Mouse (Mus musculus) intestine, embryonic 16.5 days (tissue): ENCODE data around the gene Rdh12. TPM values are rescaled to one million over a fixed set of nuclear protein-coding genes. Genes with fewer than 3 reads are reported as not detected.
"Not testable (repeated sequence)": the region's sequence is repeated elsewhere in the genome, so short reads cannot be mapped to it uniquely, and the experiment has no call there.

ENCODE experiments used
- ATAC-seq: fragments of 200-750 bp; cut with Nextera tagmentation; 2 replicates; pipeline ENCODE4 v1.8.0; 2017; ENCODE audit warnings: moderate TSS enrichment, moderate library complexity
- H3K27ac ChIP-seq: fragments of 300-500 bp; sonication (generic); 2 replicates; pipeline ENCODE4 v1.5.1; 2014; ENCODE audit warnings: mild to moderate bottlenecking, low read length
- H3K27me3 ChIP-seq: fragments of 300-500 bp; sonication (generic); replicated peaks from 2 replicates; pipeline ENCODE4 v1.6.1; 2014; ENCODE audit warnings: low read length, control low read depth, mixed read lengths; ENCODE audit not compliant: control insufficient read depth, insufficient read depth
- H3K36me3 ChIP-seq: fragments of 300-500 bp; sonication (generic); 2 replicates; pipeline ENCODE4 v1.6.1; 2014; ENCODE audit warnings: low read length, control low read depth; ENCODE audit not compliant: control insufficient read depth, insufficient read depth
- H3K4me1 ChIP-seq: fragments of 300-500 bp; sonication (generic); 2 replicates; pipeline ENCODE4 v1.6.1; 2014; ENCODE audit warnings: low read length, control low read depth, mixed read lengths; ENCODE audit not compliant: control insufficient read depth, insufficient read depth
- H3K4me2 ChIP-seq: fragments of 300-500 bp; sonication (generic); 2 replicates; pipeline ENCODE4 v1.6.1; 2014; ENCODE audit warnings: low read depth, low read length, control low read depth
- H3K4me3 ChIP-seq: fragments of 300-500 bp; sonication (generic); 2 replicates; pipeline ENCODE4 v1.5.1; 2014; ENCODE audit warnings: mild to moderate bottlenecking, low read length
- H3K9ac ChIP-seq: fragments of 300-500 bp; sonication (generic); 2 replicates; pipeline ENCODE4 v1.6.1; 2014; ENCODE audit warnings: low read depth, low read length
- H3K9me3 ChIP-seq: fragments of 300-500 bp; sonication (generic); 2 replicates; pipeline ENCODE4 v1.6.1; 2016; ENCODE audit warnings: low read length, control low read depth; ENCODE audit not compliant: control insufficient read depth
- WGBS: fragments of 180-500 bp; shearing (Covaris S2); extraction: QIAGEN DNeasy Blood & Tissue Kit; methylation state at CpG from one replicate; pipeline ENCODE4 v1.1.7; 2014; 5-methylcytosine and 5-hydroxymethylcytosine counted together
- polyA plus RNA-seq: library from polyadenylated mRNA; unstranded; fragments of >200 nt; fragmentation: Nextera tagmentation; extraction: Ambion mirVana; gene quantifications from 2 replicates; pipeline ENCODE4 v1.2.1, GENCODE M21; 2015

Gene Rdh12
- polyA plus RNA-seq: 0.94 and 1.2 TPM in 2 replicates

DNA sequence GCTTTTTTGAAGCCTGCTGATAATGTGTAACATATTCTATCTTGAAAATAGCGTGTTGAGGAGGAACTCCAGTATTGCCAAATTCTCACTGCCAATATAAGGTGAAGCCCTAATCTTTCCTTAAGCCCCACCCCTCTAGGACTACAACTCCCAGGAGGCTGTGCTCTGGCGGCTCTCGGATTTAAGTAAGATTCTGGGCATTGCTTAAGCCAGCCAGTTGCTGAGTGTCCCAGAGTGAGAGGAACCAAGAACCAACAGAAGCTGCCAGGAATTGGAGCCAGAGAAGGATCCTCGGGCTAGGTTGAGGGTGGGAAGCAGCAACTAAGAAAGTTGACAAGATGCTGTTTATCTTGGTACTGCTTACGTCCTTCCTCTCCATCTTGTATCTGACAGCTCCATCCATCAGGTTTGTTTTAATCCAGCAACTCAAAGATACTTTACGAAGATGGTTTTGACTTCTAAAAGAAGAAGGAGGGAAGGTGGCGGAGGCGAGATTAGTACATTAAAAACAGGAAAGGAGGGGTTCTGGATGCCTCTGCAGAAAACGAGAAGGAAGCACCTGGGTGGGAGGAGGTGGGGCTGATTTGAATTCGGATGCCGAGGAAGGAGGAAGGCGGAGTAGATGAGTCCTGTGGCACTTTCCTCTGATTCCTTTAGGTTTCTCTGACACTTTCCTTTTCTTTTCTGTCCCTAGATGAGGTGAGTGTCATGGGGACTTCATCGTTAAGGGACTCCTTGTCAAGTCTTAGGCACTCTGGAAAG is at the start of gene Rdh12:
Gene Rdh12 (plus strand): TSS at position 212 of the 762 bp plus-strand sequence.
- Histone ChIP-seq H3K4me3 (peak within 1 kb of the TSS; percentile 46), H3K9ac (peak within 1 kb of the TSS; percentile 38; the same call in 1 of the 2 replicates), H3K9me3 (no peaks in the 10 kb centered on the region), H3K36me3 (no peaks in the 10 kb centered on the region), H3K27ac (no peak within 1 kb of the TSS), H3K4me1 (0 out of 2 replicates have a peak, but pooled peaks cover 8% of the 10 kb centered on the region), H3K4me2 (peak within 1 kb of the TSS; percentile 61), H3K27me3 (no peaks in the 10 kb centered on the region)
- ATAC-seq: no peak
- 4% methylated on average over 13 of the region's 13 CpGs for WGBS

DNA sequence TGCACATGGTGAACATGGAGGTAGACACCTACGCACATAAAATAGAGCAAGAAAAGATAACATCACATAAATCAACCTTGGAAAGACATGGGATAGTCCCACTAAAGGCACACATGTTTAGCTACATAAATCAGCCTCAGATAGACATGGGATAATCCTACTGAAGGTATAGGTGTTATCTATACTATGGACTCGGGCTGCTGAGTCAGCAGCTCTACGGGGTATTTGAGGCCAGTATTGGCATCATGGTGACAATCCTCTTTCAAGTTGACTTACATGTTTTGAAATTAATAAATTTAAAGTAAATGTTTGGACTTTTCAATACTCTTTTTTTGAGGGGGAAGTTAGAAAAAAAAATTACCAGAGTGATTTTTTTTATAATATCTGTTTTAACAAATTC is 45.8 kb upstream of the Rdh12 start:
- WGBS: 95% methylated on average over 3 of the region's 3 CpGs
- Histone ChIP-seq H3K4me1 (no peaks in the 10 kb centered on the region), H3K9me3 (no peaks in the 10 kb centered on the region), H3K9ac (no peak overlapping the region), H3K36me3 (no peaks in the 10 kb centered on the region), H3K27me3 (no peaks in the 10 kb centered on the region), H3K4me3 (no peak overlapping the region), H3K27ac (no peak overlapping the region), H3K4me2 (no peak overlapping the region)
- ATAC-seq: no peak

DNA sequence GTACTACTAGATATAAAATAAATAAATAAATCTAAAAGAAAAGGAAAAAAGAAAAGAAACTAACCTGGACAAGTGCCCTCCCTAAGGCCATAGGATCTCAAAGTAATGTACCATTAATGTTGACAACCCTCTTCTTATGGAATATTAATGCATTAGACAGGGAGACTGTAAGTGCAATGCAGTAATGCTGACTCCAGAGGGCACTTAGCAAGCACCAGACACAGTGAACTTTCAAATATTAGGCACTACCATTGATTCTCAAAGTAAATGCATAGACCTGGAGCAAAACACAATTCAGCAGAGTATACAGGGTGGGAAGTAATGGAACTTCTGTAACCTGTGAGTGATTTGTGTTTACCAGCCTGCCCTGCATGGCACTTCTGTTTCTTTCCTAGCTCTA is 39.5 kb upstream of the Rdh12 start:
- H3K27me3 ChIP-seq: no peaks in the 10 kb centered on the region
- ATAC-seq: no peak
- H3K27ac ChIP-seq: no peak overlapping the region
- H3K4me1 ChIP-seq: peaks cover 9% of the 10 kb centered on the region
- H3K4me2 ChIP-seq: no peak overlapping the region
- no peak overlapping the region for H3K4me3 ChIP-seq
- H3K9me3 ChIP-seq: no peaks in the 10 kb centered on the region
- no peak overlapping the region for H3K9ac ChIP-seq
- H3K36me3 ChIP-seq: no peaks in the 10 kb centered on the region

DNA sequence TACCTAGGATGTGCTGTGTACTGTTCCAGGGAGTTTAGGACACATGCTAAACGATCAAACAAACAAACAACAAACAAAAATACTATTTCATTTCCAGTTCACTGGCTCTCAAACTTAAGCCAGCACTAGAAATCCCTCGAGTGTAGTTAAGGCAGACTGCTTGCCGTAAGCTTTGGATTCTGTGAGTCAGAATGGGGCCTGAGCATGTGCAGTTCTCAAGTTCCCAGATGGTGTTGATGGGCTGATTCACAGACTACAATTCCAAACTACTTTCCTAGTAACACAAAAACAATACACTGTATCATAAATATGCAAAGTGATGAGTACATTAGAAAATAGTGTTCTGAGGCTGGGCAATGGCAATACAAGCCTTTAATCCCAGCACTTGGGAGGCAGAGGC is 38.3 kb upstream of the Rdh12 start:
- 81% methylated on average over 3 of the region's 3 CpGs for WGBS
- H3K9ac ChIP-seq: no peak overlapping the region
- H3K9me3 ChIP-seq: no peaks in the 10 kb centered on the region
- no peak overlapping the region for H3K4me3 ChIP-seq
- H3K27ac ChIP-seq: no peak overlapping the region
- no peaks in the 10 kb centered on the region for H3K36me3 ChIP-seq
- no peaks in the 10 kb centered on the region for H3K27me3 ChIP-seq
- H3K4me1 ChIP-seq: peaks cover 9% of the 10 kb centered on the region
- H3K4me2 ChIP-seq: no peak overlapping the region
- ATAC-seq: no peak

DNA sequence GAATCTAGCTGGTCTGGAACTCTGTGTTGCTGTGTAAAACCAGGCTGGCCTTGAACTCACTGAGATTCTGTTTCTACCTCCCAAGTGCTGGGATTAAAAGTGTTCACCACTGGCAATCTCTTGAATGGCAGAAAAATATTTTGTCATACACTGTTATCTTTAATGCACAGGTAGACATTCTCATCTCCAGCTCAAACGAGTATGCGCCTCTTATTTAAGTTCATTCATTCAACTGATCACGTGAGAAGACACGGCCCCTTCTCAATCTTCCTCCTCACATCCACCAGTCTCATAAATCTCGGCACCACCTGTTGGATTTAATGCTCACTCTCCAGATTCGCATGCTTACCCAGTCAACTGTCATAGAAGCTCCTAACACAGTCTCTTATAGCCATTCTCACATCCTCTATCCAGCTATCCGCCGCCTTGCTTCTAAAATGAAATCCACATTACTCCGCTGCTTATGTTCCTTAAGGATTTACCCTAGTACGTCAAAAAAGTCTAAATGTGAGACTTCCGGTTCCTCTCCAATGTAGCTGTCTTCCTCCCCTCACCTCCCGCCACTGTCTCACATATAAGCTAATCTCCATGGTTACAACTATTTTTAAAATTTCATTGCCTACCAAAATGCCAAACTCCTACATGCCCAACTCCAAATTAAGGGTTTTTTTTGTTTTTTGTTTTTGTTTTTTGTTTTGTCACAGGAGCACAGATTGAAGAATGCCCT is 37.3 kb upstream of the Rdh12 start:
- Histone ChIP-seq H3K4me1 (peaks cover 9% of the 10 kb centered on the region), H3K27ac (peak overlapping the region; percentile 92; the same call in 1 of the 2 replicates), H3K4me2 (peak overlapping the region; percentile 77), H3K27me3 (no peaks in the 10 kb centered on the region), H3K4me3 (peak overlapping the region; percentile 87), H3K36me3 (peaks cover 5% of the 10 kb centered on the region; the same call in 1 of the 2 replicates), H3K9me3 (no peaks in the 10 kb centered on the region), H3K9ac (peak overlapping the region; percentile 85)
- ATAC-seq: no peak
- 27% methylated on average over 12 of the region's 12 CpGs for WGBS

DNA sequence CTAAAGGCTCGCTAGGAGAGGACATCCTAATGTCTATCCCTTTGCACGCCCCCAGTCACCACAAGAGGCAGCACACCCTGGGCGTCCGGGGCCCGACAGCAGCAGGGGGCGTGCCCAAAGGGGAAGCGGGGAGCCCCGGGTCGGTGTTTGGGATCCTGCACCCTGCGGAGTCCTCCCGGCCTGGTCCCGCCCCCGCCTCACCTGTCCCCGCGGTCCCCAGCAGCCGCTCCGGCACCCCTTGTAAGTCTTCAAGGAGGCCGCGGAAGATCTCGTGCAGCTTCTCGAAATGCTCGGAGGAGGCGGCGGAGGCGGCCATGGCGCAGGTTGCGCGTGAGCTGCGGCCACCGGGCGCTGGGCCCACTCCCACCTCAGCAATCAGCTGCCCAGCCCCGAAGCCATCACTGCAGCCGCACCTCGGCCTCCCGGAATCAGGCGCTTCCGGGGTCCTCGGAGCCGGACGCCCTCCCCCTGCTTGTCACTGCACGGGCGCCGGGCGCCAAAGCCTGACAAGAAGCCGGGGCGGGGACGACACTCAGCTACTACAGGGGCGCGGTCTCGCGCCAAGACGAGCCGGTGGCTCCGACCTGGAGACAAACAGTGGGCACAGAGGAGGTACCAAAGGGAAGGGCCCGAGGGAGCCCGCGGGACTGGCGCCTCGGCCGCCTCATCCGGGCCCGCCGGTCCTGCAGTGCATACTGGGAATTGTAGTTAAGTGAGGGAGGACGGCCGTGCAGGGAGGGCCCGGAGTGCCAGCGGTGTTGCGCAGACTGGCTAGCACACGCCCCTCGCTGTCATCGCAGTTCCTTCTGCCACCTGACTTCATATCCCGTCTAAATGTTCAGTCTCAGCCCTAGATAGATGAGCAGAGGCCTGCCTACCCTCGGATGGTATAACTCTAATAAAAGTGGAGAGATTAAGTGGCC is 36.4 kb upstream of the Rdh12 start, which contains the start of gene Vti1b:
Gene Vti1b (minus strand): TSS at position 649 of the 923 bp plus-strand sequence.
- Histone ChIP-seq H3K4me2 (peak within 1 kb of the TSS; percentile 77), H3K9me3 (no peaks in the 10 kb centered on the region), H3K27me3 (no peaks in the 10 kb centered on the region), H3K27ac (peak within 1 kb of the TSS; percentile 92), H3K4me1 (peaks cover 9% of the 10 kb centered on the region), H3K9ac (peak within 1 kb of the TSS; percentile 85), H3K36me3 (peaks cover 5% of the 10 kb centered on the region; the same call in 1 of the 2 replicates), H3K4me3 (peak within 1 kb of the TSS; percentile 87)
- WGBS: under 1% methylated on average over 72 of the region's 73 CpGs
- peak; percentile 98 for ATAC-seq

DNA sequence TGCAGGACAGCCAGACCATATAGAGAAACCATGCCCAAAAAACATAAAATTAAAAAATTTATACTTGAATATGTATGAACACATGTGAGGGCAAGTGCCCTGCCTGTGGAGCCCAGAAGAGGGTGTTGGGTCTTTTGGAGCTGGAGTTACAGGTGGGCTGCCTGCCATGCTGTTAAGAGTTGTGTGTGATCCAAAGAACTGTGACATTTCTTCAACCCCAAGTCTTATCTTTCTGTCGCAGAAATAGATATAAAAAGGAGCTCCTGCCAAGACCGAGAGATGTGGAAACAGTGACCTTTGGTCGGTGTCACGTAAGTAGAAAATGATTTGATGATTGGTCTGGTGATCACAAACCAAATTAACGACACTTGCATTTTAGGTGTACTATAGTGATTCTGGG is 35.0 kb upstream of the Rdh12 start:
- H3K4me2 ChIP-seq: no peak overlapping the region
- no peak overlapping the region for H3K9ac ChIP-seq
- no peaks in the 10 kb centered on the region for H3K9me3 ChIP-seq
- H3K4me3 ChIP-seq: no peak overlapping the region
- H3K4me1 ChIP-seq: peaks cover 6% of the 10 kb centered on the region
- H3K36me3 ChIP-seq: peaks cover 5% of the 10 kb centered on the region; the same call in 1 of the 2 replicates
- no peak for ATAC-seq
- WGBS: 65% methylated on average over 5 of the region's 5 CpGs
- H3K27me3 ChIP-seq: no peaks in the 10 kb centered on the region
- peak overlapping the region; percentile 24; the same call in 1 of the 2 replicates for H3K27ac ChIP-seq

DNA sequence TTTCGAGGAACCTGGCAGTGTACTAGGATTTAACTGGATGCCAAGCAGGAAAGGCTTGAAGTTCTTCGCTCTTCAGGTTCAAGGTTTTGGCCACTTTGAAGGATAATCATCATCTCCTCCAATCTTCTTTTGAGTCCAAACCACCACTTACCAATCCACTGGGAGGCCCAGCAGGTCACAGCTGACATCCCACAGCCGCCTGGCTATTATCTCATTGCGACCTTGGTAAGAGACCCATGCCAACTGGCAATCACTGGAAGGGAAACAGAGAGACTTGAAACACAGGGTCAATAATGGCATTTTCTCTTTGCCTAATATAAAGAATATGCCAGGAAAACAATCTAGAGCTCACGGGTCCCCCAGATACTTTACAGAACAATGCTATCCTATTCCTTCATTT is 32.7 kb upstream of the Rdh12 start:
- 95% methylated on average over 5 of the region's 5 CpGs for WGBS
- no peak for ATAC-seq
- peaks cover 8% of the 10 kb centered on the region for H3K36me3 ChIP-seq
- no peak overlapping the region for H3K4me2 ChIP-seq
- H3K4me1 ChIP-seq: peaks cover 6% of the 10 kb centered on the region
- H3K9me3 ChIP-seq: no peaks in the 10 kb centered on the region
- H3K27me3 ChIP-seq: no peaks in the 10 kb centered on the region
- no peak overlapping the region for H3K27ac ChIP-seq
- H3K9ac ChIP-seq: no peak overlapping the region
- no peak overlapping the region for H3K4me3 ChIP-seq

DNA sequence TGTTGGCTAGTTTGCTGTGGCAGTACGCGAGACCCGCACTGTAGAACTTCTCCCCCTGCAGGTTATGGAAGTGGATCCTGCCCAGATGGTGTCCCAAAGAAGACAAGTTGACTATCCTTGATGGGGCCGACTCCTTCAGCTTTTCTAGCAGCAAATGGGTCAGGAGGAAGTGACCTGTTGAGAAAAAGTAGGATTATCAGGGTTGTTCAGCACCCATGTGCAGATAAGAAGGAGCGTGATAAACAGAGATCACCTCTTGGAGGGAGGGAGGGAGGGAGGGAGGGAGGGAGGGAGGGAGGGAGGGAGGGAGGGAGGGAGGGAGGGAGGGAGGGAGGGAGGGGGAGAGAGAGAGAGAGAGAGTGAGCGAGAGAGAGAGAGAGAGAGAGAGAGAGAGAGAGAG is 23.6 kb upstream of the Rdh12 start:
- not testable (repeated sequence) for H3K9me3 ChIP-seq, H3K4me1 ChIP-seq, H3K4me2 ChIP-seq, H3K27ac ChIP-seq, H3K9ac ChIP-seq, H3K27me3 ChIP-seq, ATAC-seq, H3K4me3 ChIP-seq
- H3K36me3 ChIP-seq: peaks cover 29% of the 10 kb centered on the region
- WGBS: 87% methylated on average over 5 of the region's 6 CpGs
